Mouse (Mus musculus) kidney, postnatal 14 days (tissue): ENCODE measurements around the gene Tm4sf20.

Source experiments
- DNase-seq: peaks from one replicate; pipeline ENCODE4 v3.0.0; 2022; ENCODE audit warnings: mixed read lengths

Gene Tm4sf20

GRCm38 (mm10) chr1:82768269-82768668, at the start of gene Tm4sf20:
TSS of gene Tm4sf20 (minus strand) at chr1:82768461.
- no peak for DNase-seq

- peak; percentile 25 for DNase-seq
These were observed 47.9 kb upstream of the Tm4sf20 start for GRCm38 (mm10) chr1:82815941-82816716.

GRCm38 (mm10) chr1:82811766-82812165, 43.5 kb upstream of the Tm4sf20 start:
- peak; percentile 69 for DNase-seq

DNA sequence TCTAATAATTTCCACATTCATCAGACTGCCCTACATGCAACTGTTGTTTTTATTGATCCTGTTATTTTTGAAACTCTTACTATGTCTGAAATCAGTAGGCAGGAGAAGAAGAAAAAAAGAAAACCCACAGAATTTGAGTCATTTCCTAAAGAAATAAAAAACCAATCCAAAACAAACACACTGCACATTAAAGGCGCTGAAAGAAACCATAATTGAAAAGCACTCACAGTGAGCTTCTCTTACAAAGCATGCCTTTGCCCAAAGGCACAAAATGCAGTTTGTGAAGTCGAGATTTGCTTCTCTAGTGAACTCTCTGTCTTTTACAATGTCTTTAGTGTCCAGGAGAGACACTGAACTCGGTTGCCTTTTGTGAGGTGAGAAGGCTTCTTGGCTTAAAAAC, 40.3 kb upstream of the Tm4sf20 start:
- no peak for DNase-seq

DNA sequence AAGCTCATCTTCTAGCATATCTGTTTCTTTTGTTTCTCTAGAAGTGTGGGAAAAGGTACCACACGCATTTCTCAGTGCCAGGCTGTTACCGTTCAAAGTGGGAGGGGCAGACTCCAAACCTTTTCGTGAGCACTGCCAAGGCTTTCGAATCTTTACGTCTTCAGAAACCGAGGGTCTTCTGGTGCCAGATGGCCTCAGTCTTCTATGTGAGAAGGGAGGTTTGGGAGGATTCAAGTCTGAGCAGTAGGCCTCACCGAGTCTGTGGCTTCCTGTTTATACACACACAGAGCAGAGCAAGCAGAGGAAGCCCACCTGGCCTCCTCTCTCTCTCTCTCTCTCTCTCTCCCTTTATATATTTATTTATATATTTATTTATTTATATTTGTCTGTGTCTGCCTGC, 38.9 kb upstream of the Tm4sf20 start:
- DNase-seq: no peak

GRCm38 (mm10) chr1:82806391-82806790, 38.1 kb upstream of the Tm4sf20 start:
- peak; percentile 34 for DNase-seq

GRCm38 (mm10) chr1:82804059-82804458, 35.8 kb upstream of the Tm4sf20 start:
- no peak for DNase-seq

DNA sequence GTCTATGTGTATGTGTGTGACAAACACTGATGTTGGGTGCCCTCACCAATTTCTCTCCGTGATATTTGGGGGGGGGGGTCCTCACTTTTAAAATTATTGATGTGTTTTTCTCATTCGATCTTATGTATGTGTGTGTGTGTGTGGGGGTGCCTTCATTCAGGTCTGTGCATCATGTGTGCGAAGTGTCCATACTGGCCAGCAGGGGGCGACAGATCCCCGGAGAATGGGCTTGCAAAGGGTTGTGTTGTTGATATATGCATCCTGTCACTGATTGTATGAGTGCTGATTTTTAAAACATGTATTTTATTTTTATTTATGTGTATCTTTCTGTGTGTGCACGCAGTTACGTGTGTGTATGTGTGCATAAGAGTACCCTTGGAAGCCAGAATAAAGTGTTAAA, 35.3 kb upstream of the Tm4sf20 start:
- no peak for DNase-seq

DNA sequence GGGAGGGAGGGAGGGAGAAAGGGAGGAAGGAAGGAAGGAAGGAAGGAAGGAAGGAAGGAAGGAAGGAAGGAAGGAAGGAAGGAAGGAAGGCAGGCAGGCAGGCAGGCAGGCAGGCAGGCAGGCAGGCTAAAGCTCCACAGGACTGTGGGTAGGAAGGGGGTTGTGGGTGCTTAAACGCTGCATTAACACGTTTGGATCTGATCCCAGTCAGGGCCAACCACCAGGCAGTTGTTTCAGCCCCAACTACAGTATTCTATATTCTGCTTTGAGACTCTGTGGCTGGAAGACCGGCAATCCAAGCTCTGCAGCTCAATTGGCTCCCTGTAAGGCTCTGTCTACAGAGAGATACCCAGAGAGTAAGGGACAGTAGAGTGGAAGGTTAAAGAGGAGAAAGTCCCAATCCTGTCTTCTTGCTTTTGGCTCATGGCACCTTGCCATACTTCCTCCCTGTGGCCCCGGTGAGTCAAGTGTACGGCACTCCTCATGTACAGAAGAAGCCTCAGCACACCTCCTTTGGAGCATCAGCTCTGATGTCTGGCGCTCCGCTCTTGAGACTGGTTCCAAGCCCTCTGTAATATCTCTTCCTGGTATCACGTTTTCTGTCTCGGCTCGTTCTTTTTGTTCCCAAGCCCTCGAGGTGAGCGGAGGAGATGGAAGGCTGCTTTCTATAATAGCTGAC, 33.0 kb upstream of the Tm4sf20 start:
- DNase-seq: no peak

DNA sequence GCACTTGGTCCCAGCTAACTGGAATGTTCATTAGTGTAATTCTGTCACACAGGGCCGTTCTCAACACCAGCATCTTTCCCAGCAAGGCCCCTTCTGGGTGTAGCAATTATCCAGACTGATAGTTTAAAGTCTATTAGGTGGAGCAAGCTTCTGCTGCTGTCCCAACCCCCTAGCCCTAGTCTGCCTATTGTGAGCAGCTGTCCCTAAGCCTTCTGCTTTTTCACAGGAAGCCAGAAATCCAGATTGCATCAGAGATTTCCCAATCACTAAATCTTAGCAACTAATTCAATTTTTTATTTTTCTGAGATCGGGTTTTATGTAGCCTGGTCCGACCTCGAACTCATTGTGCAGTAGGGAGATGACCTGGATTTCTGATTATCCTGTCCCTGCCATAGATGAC, 30.7 kb upstream of the Tm4sf20 start:
- DNase-seq: no peak

DNA sequence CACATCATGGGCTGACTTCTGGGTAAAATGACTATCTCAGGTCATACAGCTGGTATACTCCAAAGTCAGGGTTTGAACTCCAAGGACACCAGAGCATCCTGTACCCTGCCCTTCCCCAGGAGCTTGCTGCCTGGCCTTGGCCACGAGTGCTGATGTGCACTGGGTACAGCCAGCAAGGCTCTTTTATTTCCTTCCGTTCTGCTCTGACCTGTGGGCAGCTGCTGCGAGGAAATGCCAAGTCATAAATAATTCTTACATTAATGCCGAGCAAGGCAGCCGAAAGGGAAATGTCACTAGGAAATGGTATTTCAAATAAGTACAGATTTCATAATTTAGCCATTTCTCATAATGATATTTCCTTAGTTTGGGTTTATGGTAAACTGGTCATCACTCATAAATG, 30.0 kb upstream of the Tm4sf20 start:
- peak; percentile 56 for DNase-seq

DNA sequence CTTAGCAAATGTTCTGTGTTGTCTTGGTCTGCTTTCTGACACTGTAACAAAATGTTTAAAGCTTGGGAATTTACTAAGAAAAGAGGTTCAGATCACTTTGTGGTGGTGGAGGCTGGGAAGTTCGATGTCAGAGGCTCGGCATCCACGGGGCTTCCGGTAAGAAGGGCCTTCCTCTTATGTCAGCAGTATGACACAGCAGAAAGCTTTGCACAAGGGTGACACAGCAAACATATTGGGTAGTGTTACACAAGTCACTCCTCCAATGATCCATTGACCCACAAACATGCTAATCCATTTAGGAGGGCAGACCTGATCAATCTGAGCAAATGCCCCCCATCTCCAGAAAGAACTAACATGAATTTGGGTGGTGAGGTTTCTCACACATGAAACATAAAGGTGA, 28.8 kb upstream of the Tm4sf20 start:
- no peak for DNase-seq

- DNase-seq: no peak
These were observed 27.6 kb upstream of the Tm4sf20 start for GRCm38 (mm10) chr1:82795702-82796443.

- DNase-seq: no peak
These were observed 26.9 kb upstream of the Tm4sf20 start for GRCm38 (mm10) chr1:82795211-82795610.

DNA sequence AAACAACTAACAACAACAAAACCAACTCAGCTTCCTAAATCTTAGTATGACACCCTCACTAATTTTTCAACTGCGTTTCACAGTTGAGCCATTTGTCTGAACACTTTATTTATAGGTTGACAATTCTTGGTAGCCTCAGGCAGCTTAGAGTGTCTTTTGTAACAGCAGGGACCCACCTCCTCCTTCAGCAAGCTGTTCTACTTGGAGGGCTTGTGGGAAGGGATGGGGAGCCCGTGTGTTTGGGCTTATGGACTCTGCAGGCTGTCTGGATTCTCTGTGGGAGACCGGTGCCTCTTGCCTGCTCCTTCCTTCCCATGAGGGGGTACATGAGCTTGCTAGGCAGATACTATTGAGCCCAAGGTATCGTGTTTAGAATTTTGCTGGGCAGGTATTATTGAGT, 25.7 kb upstream of the Tm4sf20 start:
- DNase-seq: no peak

DNA sequence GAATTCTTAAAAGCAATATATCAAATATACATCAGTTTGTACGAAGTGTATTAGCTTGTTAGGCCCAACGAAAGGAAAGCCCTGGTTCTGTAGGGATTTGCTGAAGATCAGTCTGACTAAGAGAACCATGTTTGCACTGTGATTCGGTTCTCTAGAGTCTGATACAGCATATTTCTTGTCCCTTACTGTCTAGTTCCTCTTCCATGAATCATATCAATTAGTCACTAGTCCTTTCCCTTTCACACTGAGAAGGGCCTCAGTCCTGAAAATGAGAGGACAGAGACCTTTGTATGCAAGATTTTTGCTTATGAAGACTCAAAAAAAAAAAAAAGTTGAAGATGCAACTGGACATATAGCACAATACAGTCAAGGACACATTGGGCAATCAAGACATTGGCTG, 24.8 kb upstream of the Tm4sf20 start:
- DNase-seq: no peak

- no peak for DNase-seq
These were observed 24.0 kb upstream of the Tm4sf20 start for GRCm38 (mm10) chr1:82792238-82792637.

GRCm38 (mm10) chr1:82791105-82791504, 22.8 kb upstream of the Tm4sf20 start:
- no peak for DNase-seq

GRCm38 (mm10) chr1:82788070-82788469, 19.8 kb upstream of the Tm4sf20 start:
- no peak for DNase-seq

GRCm38 (mm10) chr1:82787414-82787813, 19.2 kb upstream of the Tm4sf20 start:
- peak; percentile 85 for DNase-seq

DNA sequence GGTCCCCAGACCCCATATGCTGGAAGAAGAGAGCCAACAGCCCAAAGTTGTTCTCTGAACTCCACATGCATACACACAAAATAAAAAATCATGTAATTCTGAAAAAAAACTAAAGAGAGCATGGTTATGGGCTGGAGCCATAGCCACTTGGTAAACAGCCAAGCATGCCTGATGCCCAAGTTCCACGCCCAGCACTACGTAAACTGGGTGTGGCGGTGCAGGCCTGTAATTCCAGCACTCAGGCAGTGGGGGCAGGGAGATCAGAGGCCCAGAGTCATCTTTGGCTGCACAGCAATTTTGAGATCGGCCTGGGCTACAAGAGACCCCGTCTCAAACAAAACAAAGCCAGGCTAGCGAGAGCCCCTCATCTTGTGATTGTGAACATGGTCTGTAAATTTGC, 17.3 kb upstream of the Tm4sf20 start:
- no peak for DNase-seq

- DNase-seq: no peak
These were observed 15.3 kb upstream of the Tm4sf20 start for GRCm38 (mm10) chr1:82783559-82783958.

DNA sequence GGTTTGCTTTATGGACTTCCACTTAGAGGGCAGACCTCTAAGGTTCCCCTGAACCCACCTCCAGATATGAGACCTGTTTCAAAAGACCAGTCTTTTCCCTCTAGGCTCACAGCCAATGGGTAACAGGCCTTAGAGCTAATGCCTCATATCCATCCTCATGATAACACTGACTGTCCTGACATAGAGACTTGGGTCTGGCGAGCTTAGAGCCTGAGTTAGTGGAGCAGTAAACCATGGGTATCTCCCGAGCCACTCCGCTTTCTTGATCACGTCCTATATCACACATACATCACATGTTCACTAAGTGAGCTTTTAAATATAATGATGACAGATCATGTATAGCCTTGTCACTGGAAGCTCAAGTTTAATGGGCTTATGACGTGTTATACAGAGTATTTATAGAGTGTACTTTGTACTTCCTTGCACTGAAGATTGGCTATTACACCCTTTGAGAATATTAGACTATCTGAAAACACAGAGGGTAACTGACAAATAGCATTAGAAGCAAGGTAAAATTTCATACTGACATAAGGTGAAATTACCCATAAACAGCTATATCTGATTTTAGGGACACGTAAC, 11.2 kb upstream of the Tm4sf20 start:
- DNase-seq: no peak
